Mouse (Mus musculus) frontal cortex, postnatal 36 days (tissue): ENCODE measurements around the gene Cyb561.

ENCODE experiments used
- DNase-seq, 2 experiments: peaks; one replicate each; pipeline ENCODE4 v3.0.0; 2022; ENCODE audit warnings: low spot score in 2 of 2

Gene Cyb561

DNA sequence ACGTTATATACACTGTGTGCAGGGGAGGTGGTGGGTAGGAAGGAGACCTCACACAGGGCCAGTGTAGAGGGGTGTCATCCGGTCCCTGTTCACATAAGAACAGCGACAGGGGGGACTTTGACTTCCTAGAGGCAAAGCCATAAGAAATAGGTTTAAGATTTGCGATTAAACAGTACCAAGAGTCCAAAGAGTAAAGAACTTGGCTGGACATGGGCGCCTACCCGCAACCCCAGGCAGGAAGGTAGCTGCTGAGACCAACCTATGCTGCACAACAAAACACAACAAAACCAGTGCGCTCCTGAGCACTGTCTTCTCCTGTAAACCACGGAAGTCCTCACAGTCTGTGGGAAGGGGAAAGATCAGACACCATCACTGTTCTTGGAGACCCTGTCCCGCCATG, 1.0 kb downstream of the Cyb561 start:
- no peak for DNase-seq

DNA sequence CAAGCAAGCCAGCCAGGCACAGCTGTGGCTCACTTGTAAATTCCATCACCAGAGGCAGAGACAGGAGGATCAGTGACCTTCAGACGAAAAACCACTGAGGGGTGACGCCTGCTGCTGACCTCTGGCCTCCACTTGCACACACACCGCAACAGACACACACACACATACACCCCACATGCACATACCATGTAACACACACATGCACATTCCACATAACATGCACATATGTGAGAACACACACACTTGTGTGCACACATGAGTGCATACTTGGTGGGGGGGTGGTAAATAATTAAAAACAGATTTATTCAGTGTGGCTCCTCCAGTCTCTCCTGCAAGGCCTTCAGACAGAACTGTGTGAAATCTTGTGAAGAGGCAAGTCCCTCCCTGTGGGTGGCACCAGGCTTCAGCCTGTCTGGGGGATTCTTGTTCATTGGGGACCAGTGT, 1.5 kb downstream of the Cyb561 start:
- no peak for DNase-seq

DNA sequence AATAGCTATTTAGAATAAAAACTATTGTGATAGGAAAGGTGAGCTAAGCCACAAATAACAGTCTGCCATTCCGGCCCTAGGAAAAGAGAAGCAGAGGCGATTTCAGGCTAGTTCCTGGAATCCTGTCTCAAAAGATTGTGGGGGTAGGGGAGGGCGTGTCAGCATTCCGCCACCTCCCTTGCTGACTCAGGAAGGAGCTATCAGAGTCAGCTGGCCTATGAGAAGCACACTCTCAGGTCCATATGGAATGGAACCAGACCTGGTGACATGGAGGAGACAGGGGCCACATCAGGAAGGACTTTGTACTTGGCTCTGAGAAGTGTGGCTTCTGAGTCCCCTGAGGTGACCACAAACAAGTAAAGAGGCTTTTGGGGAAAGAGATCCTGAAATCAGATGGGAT, 2.6 kb downstream of the Cyb561 start:
- no peak for DNase-seq

DNA sequence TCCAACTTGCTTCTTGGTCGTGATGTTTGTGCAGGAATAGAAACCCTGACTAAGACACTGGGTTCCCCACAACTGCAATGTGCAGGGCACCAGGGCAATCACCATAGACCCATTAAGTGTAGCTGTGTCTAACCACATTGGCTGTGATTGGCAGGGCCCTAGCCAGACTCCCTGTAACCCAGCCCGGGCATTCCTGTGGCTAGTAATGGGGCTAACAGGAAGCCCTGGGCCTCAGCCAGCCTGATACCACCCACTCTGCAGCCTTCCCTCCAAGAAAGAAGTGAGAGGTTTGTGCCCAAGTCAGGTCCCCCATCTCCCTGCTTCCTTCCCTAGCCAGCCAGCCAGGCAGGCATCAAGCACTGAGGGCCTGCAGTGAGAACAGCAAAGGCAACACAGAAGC, 4.9 kb downstream of the Cyb561 start:
- DNase-seq: no peak

DNA sequence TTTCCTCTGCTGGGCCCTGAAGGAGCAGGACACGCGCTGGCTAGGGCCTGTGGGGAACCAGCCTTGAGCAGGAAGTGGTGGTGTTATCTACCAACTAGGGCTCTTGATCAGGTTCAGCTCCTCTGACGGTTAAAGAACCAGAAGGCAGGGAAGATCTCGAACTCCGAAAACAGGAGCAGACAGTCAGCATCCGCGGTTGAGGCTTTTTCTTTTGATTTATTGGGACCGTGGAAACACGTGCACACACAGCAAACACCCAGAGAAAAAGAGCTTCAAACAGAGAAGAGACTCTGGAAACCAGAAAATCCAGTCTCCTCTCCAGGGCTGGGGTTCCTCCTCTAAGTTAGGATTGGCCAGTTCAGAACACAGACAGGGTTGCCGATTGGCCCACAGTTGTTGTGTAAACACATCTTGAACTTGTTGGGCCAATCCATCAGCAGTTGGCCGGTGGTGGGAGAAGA, 6.4 kb downstream of the Cyb561 start:
- no peak for DNase-seq

DNA sequence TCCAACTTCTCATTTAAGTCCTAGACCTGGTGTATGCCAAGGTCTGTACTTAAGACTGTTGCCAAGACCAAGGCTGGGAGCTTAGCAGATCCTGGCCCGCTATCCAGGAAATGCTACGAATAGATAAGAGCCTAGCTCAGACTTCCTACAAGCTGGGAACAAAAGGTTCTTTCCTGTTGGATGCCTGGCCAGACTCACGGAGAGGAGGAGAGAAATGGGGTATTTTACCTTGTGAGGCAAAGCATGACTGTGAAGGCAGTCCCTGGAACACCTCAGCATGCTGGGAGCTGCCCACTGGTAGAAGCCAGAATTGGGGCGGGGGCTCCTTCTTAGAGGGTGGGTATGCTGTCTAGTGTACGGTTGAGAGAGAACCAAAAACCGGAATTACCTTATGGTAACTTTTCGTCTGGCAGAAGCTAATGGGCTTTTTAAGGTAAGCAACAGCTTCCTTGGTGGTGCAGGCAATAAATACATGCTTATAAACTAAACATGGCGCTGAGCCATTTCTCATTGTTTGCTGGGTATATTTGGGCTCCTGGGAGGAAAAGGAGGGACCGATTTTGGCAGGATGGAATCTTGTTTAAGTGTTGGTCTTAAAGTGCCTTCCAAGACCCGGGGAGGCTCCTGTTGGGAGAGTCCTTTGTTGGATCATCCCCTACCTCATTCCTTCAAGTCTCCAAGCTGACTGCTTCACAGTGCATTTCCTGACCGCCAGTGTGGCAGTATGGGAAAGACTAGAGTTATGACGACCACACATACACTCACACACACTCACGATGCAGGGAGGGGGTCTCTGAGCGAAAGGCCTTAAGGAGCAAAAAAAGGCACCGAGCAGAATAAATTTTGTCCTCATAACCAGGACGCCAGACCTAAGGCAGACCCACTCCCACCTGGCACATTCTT, 8.1 kb downstream of the Cyb561 start:
- DNase-seq: no peak

DNA sequence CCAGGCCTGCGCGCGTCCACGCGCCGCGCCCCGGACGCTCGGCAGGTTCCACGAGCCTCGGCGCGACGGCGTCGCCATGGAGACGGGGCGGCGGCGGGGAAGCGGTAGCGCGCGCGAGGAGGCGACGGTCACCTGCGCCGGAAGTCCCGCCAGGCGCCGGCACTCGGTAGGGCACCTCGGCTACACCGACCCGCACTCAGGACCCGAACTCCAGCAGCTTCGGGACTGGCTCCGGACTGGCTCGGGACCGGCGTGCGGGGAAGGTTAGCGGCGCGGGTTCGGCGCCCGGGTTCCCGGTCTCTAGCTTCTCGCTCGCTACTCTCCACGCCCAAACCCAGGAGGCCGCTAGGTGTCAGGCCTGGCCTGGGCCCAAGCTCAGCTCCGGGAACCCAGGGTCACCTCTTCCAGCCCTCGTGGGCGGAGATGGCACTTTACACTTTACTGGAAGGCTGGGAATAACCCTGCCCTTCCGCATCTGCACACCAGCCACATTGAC, 9.0 kb downstream of the Cyb561 start:
- DNase-seq: peak; percentile 69 to 80

DNA sequence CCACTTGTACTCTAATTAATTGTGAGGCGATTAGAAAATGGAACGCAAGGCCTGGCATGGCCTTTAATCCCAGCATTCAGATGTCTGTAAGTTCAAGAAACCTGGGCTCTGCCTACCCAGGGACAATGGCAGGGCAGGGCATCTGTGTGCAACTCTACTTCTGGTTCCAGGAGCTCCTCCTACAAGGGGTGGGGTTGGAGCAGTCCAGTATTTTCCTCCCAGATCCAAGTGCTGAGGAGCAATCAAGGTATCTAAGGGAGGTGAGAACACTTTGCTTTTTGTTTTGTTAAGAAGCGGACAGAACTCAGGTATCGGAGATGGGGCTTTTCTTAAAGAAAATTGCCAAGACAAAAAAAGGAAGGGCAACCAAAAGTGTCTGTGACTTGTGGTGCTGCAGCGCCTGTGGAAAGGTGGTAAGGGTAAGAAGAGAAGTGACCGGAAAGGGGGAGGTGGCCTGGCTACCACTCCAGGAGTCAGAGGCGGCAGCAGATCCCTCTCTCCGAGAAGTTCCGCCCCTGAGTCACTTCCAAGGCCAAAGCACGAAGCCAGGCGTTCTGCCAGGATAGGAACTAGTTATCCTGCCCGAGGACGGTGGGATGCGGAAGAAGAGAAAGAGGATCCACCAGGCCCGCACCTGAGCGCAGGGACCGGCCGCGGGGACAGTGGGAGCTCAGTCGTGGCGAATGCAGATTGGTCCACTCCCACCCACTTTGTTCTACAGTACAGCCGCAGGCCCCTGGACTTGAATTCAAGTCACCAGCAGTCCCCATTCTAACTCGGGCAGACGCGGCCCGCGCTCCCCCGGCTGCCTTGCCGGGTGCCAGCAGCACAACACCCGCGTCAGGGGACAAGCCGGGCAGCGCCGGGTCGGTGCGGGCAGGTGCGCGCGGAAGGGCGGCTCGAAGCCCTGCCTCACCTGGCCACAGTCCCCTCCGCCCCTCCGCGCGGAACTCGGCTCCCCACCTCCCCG, 9.7 kb downstream of the Cyb561 start:
- DNase-seq: no peak

DNA sequence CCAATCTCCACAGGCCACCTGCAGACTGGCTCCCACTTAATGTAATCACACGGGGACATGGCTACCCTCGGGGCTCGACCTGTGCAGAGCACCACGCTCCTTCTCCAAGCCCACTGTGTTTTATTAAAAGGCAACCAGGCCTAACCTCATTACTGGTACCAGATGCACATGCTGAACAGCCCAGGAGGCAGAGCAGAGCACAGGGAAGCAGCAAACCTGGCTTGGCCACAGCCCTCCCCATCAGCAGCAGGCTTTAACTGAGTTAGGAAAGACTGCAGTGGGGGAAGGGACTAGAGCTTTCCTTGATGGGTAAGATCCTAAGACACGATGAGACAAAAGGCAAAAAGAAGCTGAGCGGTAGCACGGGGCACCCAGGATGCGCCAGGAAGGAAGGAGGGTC, 11.2 kb downstream of the Cyb561 start:
- DNase-seq: no peak

DNA sequence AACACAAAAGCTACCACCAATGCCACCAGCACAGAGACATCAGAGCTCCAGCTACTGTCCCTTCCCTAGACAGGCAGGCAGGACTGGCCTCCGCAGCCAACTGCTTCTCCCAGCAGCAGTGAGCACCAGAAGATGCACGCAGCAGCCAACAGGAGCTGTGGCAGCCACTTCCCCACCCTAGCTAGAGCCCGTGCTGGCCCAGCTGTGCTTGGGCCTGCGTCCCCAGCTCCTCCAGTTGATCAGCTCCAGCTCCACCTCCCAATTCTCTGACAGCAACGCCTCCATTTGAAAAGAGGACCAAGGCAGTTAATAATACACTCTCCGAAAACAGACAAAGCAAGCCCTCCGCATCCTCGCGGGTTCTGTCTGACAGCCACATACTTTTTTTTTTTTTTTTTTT, 14.4 kb downstream of the Cyb561 start:
- no peak for DNase-seq

DNA sequence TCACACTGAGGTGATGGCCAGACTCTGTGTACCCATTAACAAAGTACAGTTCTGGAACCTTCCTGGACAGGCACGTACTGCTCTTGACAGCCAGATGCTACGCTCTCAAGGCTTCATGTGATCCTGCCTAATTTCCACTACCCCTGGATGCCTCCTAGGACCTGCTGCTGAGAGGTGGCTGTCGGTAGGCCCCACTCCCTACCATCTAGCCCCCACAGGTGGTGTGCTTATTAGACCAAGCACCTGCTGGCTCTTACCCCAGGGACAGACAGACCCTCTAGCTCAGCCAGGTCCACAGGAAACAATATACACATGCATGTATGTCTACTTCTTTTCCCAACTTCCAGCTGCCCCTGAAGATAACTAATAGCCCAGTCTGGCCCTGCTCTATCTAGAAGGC, 16.2 kb downstream of the Cyb561 start:
- no peak for DNase-seq

DNA sequence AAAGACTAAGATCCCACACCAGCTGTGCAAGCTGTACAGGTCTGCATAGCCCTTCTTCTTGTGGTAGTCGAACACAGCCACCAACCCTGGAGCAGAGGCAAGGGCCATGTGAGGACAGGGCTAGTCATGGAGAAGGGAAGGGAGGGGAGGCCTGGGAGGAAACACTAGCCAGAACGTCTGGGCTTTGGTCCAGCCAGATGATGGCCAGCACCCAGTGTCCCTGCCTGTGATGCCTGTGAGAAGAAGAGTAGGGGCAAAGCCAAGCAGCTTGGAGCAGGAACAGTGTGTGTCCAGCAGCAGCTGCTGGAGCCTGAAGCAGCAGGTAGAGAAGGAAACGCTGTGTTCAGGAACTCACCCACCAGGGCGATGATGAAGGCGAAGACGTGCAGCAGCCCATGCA, 16.9 kb downstream of the Cyb561 start:
- DNase-seq: no peak

DNA sequence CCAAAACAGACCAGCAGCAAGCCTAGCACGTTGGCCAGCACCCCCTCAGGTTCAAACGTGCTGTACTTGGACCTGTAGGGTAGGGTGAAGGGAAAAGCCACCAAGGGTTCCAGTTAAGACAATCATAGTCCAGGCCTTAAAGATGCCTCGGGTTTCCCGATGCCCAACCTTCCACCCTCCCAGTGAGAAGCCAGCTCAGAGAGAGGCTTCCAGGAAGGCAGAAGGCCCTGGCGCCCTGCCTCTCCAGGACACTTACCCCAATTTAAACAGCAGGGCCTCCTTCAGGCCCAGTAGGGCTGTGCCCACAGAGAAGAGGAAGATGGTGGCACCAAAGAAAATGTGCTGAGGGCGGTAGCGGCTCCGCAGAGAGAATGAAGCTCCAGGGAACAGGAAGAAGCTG, 17.6 kb downstream of the Cyb561 start:
- DNase-seq: no peak

DNA sequence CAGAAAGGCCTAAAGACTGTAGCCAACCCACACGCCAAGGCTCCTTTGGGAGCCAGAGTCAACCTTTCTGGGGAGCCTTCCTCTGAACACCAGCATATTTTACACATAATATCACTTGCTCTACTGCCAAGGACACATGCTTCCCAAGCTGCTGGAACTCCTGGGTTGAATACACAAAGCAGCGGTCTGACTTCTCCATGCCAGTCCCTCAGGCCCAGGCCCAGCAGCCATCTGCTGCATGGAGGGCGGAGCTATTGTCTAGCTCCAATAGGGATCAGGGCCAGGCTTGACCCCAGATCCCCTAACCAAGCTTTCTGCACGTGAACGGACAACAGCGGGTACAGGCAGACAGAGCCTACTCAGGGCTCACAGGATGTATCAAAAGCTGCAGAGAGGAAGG, 18.3 kb downstream of the Cyb561 start:
- DNase-seq: no peak

DNA sequence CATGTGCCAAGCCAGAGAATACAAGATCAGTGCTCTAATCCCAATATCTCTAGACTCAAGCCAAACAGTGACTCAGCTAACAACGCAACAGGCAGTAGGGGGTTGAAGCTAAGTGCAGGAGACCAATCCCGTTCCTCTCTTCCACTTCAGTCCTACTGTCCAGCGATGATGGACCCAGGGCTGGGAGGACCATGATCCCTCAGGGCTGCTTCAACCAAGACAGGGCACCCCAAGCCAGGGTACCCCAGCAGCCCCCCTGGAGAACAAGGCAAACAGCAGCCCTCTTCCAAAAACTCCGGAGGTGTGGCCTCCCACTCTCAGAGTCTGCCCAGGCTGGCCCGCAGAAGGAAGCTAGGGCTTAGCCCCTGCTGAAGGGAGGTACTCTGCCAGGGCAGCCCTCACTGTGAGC, 18.8 kb downstream of the Cyb561 start:
- no peak for DNase-seq

DNA sequence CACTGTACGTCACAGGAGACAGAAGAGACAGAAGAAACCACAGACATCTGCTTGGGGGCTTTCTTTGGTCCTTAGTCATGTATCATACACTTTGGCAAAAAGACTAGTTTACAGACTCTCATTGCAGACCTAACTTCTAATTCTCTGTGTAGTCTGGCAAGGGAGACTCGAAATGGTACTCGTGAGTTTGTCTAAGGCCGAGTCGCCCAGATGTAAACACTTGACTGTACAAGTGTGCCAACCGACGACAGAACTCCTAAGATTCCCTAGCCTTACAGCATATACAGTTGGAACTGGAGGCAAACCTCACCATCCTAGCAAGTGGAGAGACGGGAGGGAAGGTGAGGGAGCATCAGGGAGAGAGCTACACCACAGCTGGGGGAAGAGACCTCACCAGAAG, 19.4 kb downstream of the Cyb561 start:
- no peak for DNase-seq

DNA sequence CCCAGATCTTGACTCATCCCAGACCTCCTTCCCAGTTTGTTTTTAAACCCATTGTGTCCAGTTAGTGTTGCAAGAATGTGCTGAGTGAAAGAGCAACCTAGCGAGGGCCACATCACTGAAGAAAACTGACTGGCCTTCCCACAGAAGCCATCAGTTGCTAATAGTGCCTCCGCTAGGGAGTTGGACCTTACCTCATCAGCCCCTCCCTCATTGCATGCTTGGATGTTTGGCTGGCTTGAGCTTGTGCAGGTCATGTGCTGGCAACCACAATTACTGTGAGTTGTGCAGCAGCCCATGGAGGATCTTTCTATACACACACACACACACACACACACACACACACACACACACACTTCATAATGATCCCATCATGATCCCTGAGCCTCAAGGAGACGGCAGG, 21.8 kb downstream of the Cyb561 start:
- no peak for DNase-seq

DNA sequence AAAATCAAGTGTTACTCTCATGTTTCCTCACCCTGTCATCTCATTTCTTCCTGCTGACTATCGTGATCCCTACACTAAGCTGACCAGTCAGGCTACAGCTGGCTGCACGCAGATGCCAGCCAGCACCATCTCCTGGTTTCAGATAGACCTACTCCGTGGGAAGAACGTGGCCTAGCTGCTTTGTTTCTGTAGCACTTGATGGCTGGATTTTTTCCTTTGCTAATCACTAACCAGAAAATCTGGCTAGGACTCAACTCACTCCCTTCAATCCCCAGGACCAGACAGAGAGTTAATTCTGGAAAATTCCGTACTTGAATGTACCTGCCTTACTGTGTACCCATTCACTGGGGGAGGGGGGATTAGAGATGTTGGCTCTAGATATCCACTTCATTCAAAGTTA, 25.0 kb downstream of the Cyb561 start:
- DNase-seq: no peak

DNA sequence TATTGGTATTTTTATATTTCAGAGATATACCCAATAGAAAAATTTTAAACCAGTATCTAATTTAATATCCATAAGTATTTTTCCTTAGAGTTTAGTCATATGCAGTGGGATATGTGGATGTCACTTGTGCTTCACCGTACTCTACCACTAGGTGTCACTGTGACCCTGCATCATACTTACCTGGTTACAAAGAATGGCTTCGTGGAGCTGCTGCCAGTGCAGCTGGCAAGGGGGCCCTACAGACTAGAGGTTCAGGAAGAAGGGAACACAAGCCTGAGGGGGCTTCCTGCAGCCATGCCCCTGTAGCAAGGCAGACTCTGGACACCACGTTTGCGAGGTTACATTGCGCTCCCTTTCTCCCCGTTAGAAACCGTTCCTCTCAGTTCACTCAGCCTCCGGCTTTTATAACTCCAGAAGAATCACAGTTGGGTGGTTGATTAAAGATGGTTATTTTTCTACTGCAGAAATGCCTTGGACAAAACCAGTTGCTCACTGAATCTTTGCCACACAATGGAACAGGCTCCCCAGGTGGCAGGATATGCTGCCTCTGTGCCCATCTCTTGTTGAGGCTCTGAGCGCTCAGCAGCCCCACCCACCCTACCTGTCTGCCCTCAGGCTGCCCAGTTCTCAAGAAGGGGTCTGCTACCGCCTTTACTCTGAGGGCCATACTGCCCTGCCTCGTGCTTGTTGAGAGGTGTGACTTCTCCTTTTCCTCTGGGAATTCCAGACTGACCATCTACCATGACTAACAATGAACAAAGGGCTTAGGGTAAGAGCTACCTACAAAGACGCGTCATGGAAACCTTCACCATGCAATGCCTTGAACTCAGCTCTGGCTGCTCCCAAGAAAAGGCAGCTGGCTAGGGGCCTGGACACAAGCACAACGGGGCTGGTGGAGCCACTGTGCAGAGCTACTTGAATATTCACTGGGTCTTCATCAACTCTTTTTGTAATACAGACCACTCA, 25.8 kb downstream of the Cyb561 start:
- DNase-seq: peak; percentile 71 to 86

DNA sequence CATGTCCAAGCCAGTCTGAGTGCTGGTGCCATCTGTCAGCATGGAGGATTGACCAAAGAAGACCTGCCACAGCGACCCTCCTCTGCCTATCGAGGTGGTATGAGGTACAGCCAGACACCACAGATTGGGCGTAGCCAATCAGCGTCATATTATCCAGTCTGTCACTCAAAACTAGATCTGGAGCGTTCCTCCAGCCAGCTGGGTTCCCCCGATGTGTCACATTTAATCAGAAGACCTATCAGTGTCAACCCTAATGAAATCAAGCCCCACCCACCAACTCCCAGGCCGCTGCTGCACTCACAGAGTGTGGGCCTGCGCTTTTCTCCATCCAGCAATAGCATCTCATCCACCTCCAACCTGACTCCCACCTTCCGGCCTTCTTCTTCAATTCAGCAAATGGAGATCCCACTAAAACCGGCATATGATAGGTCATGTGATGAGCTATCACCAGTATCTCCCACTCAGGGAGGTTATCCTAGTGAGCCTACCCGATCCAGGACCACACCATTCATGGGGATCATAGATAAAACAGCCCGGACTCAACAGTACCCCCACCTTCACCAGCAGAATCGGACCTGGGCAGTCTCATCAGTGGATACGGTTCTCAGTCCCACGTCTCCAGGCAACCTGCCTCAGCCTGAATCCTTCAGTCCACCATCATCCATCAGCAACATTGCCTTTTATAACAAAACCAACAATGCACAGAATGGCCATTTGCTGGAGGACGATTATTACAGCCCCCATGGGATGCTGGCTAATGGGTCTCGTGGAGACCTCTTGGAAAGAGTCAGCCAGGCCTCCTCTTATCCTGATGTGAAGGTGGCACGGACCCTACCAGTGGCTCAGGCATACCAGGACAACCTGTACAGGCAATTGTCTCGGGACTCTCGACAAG, 30.1 kb downstream of the Cyb561 start:
- DNase-seq: peak in 1 of 2 experiments; percentile 46
